Mouse (Mus musculus): ENCODE results near the gene Gale. TPM values are rescaled to one million over a fixed set of nuclear protein-coding genes. Genes with fewer than 3 reads are reported as not detected.

Gene Gale
- polyA plus RNA-seq, 1 experiment from 2014 or later, result 38.6 TPM

DNA sequence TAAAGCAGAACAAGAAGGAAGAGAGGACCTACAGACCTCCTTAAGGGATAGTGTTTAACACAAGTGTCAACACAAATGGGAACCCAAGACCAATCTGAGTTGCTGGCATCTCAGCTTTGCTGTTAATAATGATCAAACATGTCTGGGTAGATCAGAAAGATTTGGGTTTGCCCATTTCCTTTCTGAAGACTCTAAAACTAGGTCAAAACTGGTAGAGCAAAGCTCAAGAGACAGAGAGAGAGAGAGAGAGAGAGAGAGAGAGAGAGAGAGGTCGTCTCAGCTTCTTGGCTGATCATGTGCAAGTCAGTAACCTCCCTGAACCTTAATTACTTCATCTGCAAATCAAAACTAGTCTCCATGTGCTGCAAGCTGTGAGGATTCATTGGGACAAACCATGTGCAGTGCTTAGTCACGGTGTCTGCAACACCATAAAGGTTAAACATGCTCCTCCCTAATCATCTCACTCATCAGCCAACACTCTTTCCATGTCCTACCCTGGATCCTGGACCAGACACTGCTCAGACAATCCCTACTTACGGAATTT, 52.6 kb downstream of the Gale start:
- Histone ChIP-seq H3K9me3 (replicated peaks) (no peaks in the 10 kb centered on the region), H3K36me3 (replicated peaks) (peaks cover 55% of the 10 kb centered on the region), H3K4me3 (replicated peaks) (no peak overlapping the region), H3K27ac (replicated peaks) (no peak overlapping the region), H3K4me1 (replicated peaks) (peaks cover 34% of the 10 kb centered on the region), H3K27me3 (no peaks in the 10 kb centered on the region), H3K9ac (no peak overlapping the region), H3K4me2 (no peak overlapping the region)
- WGBS (ENCODE audit: insufficient replicate concordance), result 84% methylated on average over 3 of the region's 3 CpGs
- ATAC-seq (ENCODE audit: insufficient read depth), result no peak

Other genes starting within 250 kb of the Gale start
- 0.55 and 0.56 TPM in 2 replicates for gene Il22ra1, start 235.6 kb upstream of the Gale start, polyA plus RNA-seq (2015; fragmentation: Nextera tagmentation; extraction: Ambion mirVana)
- 0.36 and 0.63 TPM in 2 replicates for gene Myom3, start 204.0 kb upstream of the Gale start, polyA plus RNA-seq (2015; fragmentation: Nextera tagmentation; extraction: Ambion mirVana)
- gene Srsf10, start 108.0 kb upstream of the Gale start, polyA plus RNA-seq (2015; fragmentation: Nextera tagmentation; extraction: Ambion mirVana), result 87.2 and 90.0 TPM in 2 replicates
- 77.1 and 78.3 TPM in 2 replicates for gene Pnrc2, start 89.9 kb upstream of the Gale start, polyA plus RNA-seq (2015; fragmentation: Nextera tagmentation; extraction: Ambion mirVana)
- gene Cnr2, start 68.3 kb upstream of the Gale start, polyA plus RNA-seq (2015; fragmentation: Nextera tagmentation; extraction: Ambion mirVana), result 2.8 and 3.0 TPM in 2 replicates
- 24.0 and 29.4 TPM in 2 replicates for gene Fuca1, start 43.0 kb upstream of the Gale start, polyA plus RNA-seq (2015; fragmentation: Nextera tagmentation; extraction: Ambion mirVana)
- gene Hmgcl, start 17.3 kb upstream of the Gale start, polyA plus RNA-seq (2015; fragmentation: Nextera tagmentation; extraction: Ambion mirVana), result 91.4 and 96.5 TPM in 2 replicates
- gene Lypla2, start 8.9 kb downstream of the Gale start, polyA plus RNA-seq (2015; fragmentation: Nextera tagmentation; extraction: Ambion mirVana), result 40.4 and 49.5 TPM in 2 replicates
- 73.9 and 81.7 TPM in 2 replicates for gene Pithd1, start 23.5 kb downstream of the Gale start, polyA plus RNA-seq (2015; fragmentation: Nextera tagmentation; extraction: Ambion mirVana)
- 27.0 and 29.6 TPM in 2 replicates for gene Eloa, start 58.0 kb downstream of the Gale start, polyA plus RNA-seq (2015; fragmentation: Nextera tagmentation; extraction: Ambion mirVana)
- gene Rpl11, start 89.7 kb downstream of the Gale start, polyA plus RNA-seq (2015; fragmentation: Nextera tagmentation; extraction: Ambion mirVana), result 212 and 240 TPM in 2 replicates
- gene Id3, start 179.8 kb downstream of the Gale start, polyA plus RNA-seq (2015; fragmentation: Nextera tagmentation; extraction: Ambion mirVana), result 41.3 and 42.6 TPM in 2 replicates
- gene E2f2, start 208.7 kb downstream of the Gale start, polyA plus RNA-seq (2015; fragmentation: Nextera tagmentation; extraction: Ambion mirVana), result 85.3 and 95.6 TPM in 2 replicates
- gene Asap3, start 242.6 kb downstream of the Gale start, polyA plus RNA-seq (2015; fragmentation: Nextera tagmentation; extraction: Ambion mirVana), result 2.5 and 3.0 TPM in 2 replicates

Measured in liver, embryonic 15.5 days (tissue).